Mouse (Mus musculus) adrenal gland, postnatal 36 days (tissue): Measurements from ENCODE around the gene Ankrd40. TPM values are rescaled to one million over a fixed set of nuclear protein-coding genes. Genes with fewer than 3 reads are reported as not detected.

Experiments
- total RNA-seq, 2 experiments: library from RNA; stranded (reverse); gene quantifications; 2 replicates each; pipeline ENCODE4 v1.2.3; 2021

The Ankrd40 gene
- total RNA-seq, 2 experiments from 2014 or later = 132 to 151 TPM

Other genes starting within 250 kb of the Ankrd40 start
- gene Tob1, start 116.5 kb upstream of the Ankrd40 start, total RNA-seq = 100 to 1,000 TPM; 290 to 355 TPM
- 1 to 10 TPM in 1 of 2 experiments, under 1 TPM in 1; 0.46 to 1.3 TPM for gene Wfikkn2, start 82.0 kb upstream of the Ankrd40 start, total RNA-seq
- gene Gm21885, start 46.1 kb upstream of the Ankrd40 start, total RNA-seq = not detected
- gene Luc7l3, start 6.0 kb upstream of the Ankrd40 start, total RNA-seq = 10 to 100 TPM; 59.5 to 69.8 TPM
- gene Abcc3, start 65.0 kb downstream of the Ankrd40 start, total RNA-seq = 1 to 10 TPM; 3.8 to 7.4 TPM
- 1 to 10 TPM in 1 of 2 experiments, under 1 TPM in 1; 0.50 to 1.1 TPM for gene Cacna1g, start 146.2 kb downstream of the Ankrd40 start, total RNA-seq
- gene Spata20, start 158.2 kb downstream of the Ankrd40 start, total RNA-seq = not detected
- 10 to 100 TPM; 13.5 to 25.9 TPM for gene Epn3, start 172.0 kb downstream of the Ankrd40 start, total RNA-seq
- gene Mycbpap, start 193.7 kb downstream of the Ankrd40 start, total RNA-seq = 1 to 10 TPM; 3.6 to 9.7 TPM
- gene Rsad1, start 221.3 kb downstream of the Ankrd40 start, total RNA-seq = 10 to 100 TPM; 11.9 to 13.3 TPM
- gene Chad, start 237.0 kb downstream of the Ankrd40 start, total RNA-seq = not detected